Mouse (Mus musculus): ENCODE results near the gene Hypm.
A peak's percentile ranks its signal among the peaks of the same experiment; 100 is the strongest.

The Hypm gene

GRCm38 (mm10) chrX:9846628-9847027 lies at the start of gene Hypm:
Gene Hypm, plus strand, starts transcription at chrX:9846928.
- DNase-seq (ENCODE audit: low read depth, low spot score): no peak

GRCm38 (mm10) chrX:9810101-9810500 lies 36.6 kb upstream of the Hypm start:
- DNase-seq (ENCODE audit: low read depth, low spot score): no peak

GRCm38 (mm10) chrX:9812469-9812868 lies 34.3 kb upstream of the Hypm start:
- no peak for DNase-seq (ENCODE audit: low read depth, low spot score)

GRCm38 (mm10) chrX:9834779-9835178 lies 11.9 kb upstream of the Hypm start:
- peak; percentile 2 for DNase-seq (ENCODE audit: low read depth, low spot score)

- DNase-seq (ENCODE audit: low read depth, low spot score): peak; percentile 0
These were observed 2.7 kb downstream of the Hypm start, which contains the start of gene H2al3 for GRCm38 (mm10) chrX:9849403-9849802. Gene H2al3, plus strand, starts transcription at chrX:9849703.

- no peak for DNase-seq (ENCODE audit: low read depth, low spot score)
These were observed 15.1 kb downstream of the Hypm start for GRCm38 (mm10) chrX:9861859-9862258.

- no peak for DNase-seq (ENCODE audit: low read depth, low spot score)
These were observed 28.8 kb downstream of the Hypm start for GRCm38 (mm10) chrX:9875519-9875918.

- no peak for DNase-seq (ENCODE audit: low read depth, low spot score)
These were observed 38.6 kb downstream of the Hypm start, which contains the start of gene Sytl5 for GRCm38 (mm10) chrX:9885322-9885721. Gene Sytl5, plus strand, starts transcription at chrX:9885622.

Measured in R1 (cell line).